Mouse (Mus musculus) urinary bladder, postnatal 14 days (tissue): Measurements from ENCODE around the gene Anks1.
A peak's percentile ranks its signal among the peaks of the same experiment; 100 is the strongest.

Experiments
- DNase-seq: peaks from one replicate; pipeline ENCODE4 v3.0.0; 2021; ENCODE audit warnings: low spot score

Anks1 gene

GRCm38 (mm10) chr17:28058346-28058745, 149.2 kb downstream of the Anks1 start:
- no peak for DNase-seq

DNA sequence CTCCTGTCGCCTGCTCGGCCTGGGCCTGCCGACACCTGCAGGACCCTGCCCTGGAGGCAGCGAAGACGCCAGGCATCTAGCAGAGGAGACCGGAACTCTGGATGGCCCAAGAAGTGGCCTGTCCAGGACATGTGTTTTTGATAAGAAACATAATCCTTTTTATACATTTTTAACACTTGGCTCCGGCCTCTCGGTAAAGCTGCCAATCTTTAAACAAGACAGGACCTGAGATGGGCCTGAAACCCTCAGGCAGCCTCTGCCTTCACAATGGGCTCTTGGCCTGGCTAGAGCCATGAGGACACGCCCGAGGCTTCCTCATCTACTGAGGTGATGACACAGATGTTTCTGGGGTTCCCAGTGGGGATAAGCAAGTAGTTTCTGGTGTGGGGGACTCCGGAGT, 151.6 kb downstream of the Anks1 start:
- DNase-seq = no peak

DNA sequence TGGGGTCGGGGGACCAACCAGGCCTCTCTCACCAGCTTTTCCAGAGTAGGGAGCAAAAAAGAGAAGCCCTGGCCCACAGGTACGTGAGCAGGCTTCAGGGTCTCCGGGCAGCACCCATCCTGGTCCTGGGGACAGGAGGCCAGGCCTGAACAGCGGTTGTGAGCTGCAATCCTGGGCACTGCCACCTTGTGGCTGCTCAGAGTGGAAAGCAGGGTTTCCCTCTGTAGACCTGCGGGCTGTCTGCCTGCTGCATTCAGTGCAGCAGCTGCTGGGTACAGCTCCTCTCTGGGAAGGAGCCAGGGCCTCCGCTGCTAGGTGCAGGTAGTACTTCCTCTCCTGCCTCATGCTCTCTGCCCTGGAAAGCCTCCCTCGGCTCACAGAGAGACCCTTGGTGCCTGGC, 152.4 kb downstream of the Anks1 start:
- peak; percentile 36 for DNase-seq

GRCm38 (mm10) chr17:28062710-28063109, 153.6 kb downstream of the Anks1 start:
- DNase-seq = no peak

DNA sequence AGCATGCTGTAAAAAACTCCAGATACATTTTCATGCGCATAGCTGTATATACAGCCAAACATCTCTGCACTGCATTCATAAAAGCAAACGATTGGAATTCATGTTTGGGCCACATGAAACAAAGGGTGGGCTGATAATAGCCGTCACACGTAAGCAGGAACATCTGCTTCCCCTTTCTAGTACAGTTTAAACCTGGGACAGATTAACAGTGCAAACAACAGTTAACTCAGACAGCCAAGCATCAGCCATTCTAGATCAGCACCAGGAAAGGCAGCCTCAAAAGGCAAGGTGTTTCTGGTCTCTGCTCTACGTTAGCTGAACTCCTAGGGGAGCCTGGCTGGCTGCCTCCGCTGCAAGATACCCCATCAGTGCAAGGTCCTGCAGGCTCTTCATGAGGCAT, 154.1 kb downstream of the Anks1 start:
- DNase-seq = no peak

DNA sequence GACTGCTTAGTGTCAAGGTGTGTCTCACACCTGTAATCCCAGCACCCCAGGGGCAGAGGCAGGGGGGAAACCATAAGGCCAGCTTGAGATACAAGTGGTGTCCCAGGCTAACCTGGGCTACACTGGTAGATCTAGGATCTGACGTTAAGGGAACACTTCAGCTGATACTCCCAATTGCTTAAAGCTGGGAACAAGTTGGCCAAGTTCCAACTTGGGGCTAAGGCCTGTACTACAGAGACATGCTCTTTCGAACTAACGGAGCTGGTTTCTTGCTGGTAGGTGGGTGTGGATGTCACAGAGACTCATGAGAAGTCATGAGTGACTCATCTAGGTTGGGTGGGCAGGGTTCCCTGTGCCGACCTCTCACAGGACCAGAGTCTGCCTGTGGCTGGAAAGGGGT, 158.2 kb downstream of the Anks1 start:
- DNase-seq = no peak

GRCm38 (mm10) chr17:28069446-28069845, 160.3 kb downstream of the Anks1 start:
- DNase-seq = no peak

GRCm38 (mm10) chr17:28070256-28070655, 161.2 kb downstream of the Anks1 start:
- DNase-seq = peak; percentile 70

- DNase-seq = no peak
These were observed 163.6 kb downstream of the Anks1 start for GRCm38 (mm10) chr17:28072730-28073129.

DNA sequence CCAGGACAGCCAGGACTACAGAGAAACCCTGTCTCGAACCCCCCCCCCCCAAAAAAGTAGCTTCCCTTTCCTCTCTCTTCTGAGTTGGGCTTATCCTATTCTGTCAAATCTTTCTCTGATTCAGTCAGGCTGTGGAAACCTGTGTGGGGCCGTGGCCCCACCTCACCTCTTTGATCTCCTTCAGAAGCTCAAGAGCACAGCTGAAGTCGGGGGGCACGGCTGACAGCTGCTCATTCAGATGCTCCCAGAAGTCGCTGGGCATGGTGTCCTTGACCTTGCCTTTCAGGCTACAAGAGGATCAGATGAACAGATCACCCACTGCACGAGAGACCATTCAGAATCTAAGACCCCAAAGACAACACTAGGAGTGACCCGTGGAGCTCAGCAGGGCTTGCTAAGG, 165.4 kb downstream of the Anks1 start:
- no peak for DNase-seq

- no peak for DNase-seq
These were observed 168.9 kb downstream of the Anks1 start for GRCm38 (mm10) chr17:28078028-28078427.

- DNase-seq = peak; percentile 87
These were observed 170.5 kb downstream of the Anks1 start for GRCm38 (mm10) chr17:28079618-28080017.

- DNase-seq = peak; percentile 46
These were observed 171.1 kb downstream of the Anks1 start, which contains the start of gene Tcp11 for GRCm38 (mm10) chr17:28080045-28080816. TSS of gene Tcp11 (minus strand) at chr17:28080639.

- DNase-seq = no peak
These were observed 171.7 kb downstream of the Anks1 start for GRCm38 (mm10) chr17:28080817-28081165.

GRCm38 (mm10) chr17:28081385-28081784, 172.3 kb downstream of the Anks1 start:
- DNase-seq = no peak

DNA sequence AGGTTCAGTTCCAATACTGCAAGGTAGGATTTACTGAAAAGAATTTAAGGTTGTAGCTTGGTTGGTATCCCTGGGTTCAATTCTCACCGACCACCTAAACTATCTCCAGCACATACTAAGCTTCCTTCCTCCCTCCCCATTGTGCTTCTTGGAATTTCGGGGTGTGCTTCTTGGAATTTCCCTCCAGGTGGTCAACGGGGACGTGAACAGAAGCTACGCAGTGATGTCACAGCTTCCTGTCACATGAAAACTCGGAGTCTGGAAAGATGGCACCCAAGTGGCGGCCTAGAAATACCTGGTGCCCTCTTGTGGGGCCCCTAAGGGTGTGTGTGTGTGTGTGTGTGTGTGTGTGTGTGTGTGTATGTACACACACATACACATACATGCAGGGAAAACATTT, 172.8 kb downstream of the Anks1 start:
- DNase-seq = no peak

DNA sequence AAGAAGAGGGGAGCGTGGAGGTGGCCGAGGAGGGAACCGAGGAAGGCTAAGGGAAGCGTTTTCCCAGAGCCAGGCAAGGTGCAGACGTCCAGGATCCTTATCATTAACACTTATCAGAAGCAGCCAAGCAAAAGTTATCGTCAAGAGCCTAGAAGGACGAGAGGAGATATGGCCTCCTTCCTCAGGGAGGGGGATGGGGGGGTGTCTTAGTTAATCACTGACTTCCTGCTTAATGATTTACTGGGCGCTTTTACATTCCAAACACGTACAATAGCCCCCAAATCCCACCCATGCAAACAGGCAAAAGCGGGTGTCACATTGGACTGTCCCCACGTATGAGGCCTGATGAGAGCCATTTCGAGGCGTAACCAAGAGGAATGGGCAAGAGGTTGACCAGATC, 173.8 kb downstream of the Anks1 start:
- DNase-seq = no peak

DNA sequence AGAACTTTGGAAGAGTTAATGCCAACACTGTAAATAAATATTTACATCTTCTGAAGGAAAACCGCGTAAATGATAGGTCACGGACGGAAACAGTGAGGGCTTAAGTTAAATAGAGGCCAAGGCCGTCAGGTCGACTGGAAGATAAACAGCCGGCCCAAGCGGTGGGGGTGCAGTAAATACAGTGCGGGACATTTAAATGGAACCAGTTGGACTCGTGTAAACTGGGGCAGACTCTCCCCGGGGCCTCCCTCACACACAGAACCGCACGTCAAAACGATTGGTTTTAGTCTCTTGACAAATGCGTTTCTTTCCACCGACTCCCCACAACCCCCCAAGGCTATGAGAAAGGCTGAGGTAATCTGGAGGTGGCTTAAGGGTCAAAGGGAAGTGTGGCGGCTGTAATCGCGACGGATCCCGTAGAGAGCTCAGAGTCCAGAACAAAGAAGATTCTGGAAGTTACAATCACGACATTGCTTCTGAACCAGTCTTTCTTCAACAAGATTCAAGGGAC, 175.3 kb downstream of the Anks1 start:
- no peak for DNase-seq

- peak; percentile 92 for DNase-seq
These were observed 175.9 kb downstream of the Anks1 start for GRCm38 (mm10) chr17:28084964-28085363.

GRCm38 (mm10) chr17:28087430-28087829, 178.3 kb downstream of the Anks1 start:
- DNase-seq = no peak

DNA sequence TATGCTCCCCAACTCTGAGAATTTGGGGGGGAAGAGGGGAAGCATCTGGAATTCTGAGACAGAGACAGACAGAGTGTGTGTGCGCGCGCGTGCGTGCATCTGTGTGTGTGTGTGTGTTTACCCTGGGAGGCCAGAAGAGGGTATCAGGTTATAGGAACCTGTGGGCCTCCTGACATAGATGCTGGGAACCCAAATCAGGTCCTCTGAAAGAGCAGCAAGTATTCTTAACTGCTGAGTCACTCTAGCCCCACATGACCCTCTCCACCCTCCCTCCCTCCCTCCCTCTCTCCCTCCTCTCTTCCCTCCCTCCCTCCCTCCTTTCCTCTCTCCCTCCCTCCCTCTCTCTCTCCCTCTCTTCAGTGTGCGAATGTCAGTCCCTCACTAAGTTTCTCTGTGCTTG, 179.6 kb downstream of the Anks1 start:
- no peak for DNase-seq

DNA sequence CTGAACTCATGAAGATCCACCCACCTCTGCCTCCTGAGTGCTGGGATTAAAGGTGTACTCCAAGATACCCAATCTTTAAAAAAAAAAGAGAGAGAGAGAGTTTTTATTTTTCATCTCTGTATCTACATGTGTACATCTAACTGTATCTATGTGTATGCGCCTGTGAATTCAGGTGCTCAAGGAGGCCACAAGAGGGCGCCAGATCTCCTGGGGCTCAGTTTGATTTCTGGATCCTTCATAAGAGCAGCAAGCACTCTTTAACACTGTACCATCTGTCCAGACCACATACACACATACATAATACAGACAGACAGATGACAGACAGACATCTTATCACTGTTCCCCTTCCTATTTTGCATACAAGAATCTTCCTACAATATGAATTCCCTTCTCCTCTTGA, 183.2 kb downstream of the Anks1 start:
- no peak for DNase-seq

DNA sequence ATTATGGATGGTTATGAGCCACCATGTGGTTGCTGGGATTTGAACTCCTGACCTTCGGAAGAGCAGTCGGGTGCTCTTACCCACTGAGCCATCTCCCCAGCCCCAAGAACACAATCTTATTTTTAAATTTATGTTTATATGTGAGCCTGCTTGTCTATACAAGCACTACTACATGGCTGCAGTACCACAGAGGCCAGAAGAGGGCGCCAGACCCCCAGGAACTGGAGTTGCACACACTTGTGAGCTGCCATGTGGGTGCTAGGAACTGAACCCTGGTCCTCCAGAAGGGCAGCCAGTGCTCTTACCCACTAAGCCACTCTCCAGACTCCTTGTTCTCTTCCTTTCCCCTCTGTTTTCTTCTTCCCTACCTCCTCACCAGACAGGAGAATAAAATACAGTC, 184.7 kb downstream of the Anks1 start:
- no peak for DNase-seq

GRCm38 (mm10) chr17:28096418-28096817, 187.3 kb downstream of the Anks1 start:
- no peak for DNase-seq
